Mouse (Mus musculus) heart, adult 2 months (tissue): ENCODE data around the gene Aif1. TPM values are rescaled to one million over a fixed set of nuclear protein-coding genes. Genes with fewer than 3 reads are reported as not detected.

Source experiments
- DNase-seq, 2 experiments: peaks; one replicate each; pipeline ENCODE4 v3.0.0; 2021
- H3K27ac ChIP-seq: fragments of 200-600 bp; 2 replicates; pipeline ENCODE4 v1.8.1; 2022
- H3K27me3 ChIP-seq: fragments of 200-500 bp; 2 replicates; pipeline ENCODE4 v1.6.1; 2012; ENCODE audit warnings: mild to moderate bottlenecking, low read length, inconsistent platforms, mixed read lengths; ENCODE audit not compliant: control insufficient read depth, insufficient read depth
- H3K36me3 ChIP-seq: fragments of 200-500 bp; 2 replicates; pipeline ENCODE4 v1.6.1; 2012; ENCODE audit warnings: low read length, inconsistent platforms; ENCODE audit not compliant: control insufficient read depth, insufficient read depth
- H3K4me1 ChIP-seq: fragments of 200-500 bp; 2 replicates; pipeline ENCODE4 v1.6.1; 2011; ENCODE audit warnings: low read length; ENCODE audit not compliant: control insufficient read depth, insufficient read depth
- H3K4me3 ChIP-seq: fragments of 200-600 bp; 2 replicates; pipeline ENCODE4 v1.8.1; 2022
- H3K79me2 ChIP-seq: fragments of 200-500 bp; replicated peaks from 2 replicates; pipeline ENCODE4 v1.6.1; 2012; ENCODE audit warnings: mild to moderate bottlenecking, inconsistent platforms, low read length, moderate library complexity, mixed read lengths; ENCODE audit not compliant: control insufficient read depth, insufficient read depth
- H3K9ac ChIP-seq: fragments of 200-500 bp; 2 replicates; pipeline ENCODE4 v1.6.1; 2012; ENCODE audit warnings: low read depth, mild to moderate bottlenecking, control low read depth, inconsistent platforms, low read length, mixed read lengths
- CTCF ChIP-seq: fragments of 200-600 bp; IDR thresholded peaks from 2 replicates; pipeline ENCODE4 v1.8.1; 2022; ENCODE audit warnings: antibody characterized with exemption, mild to moderate bottlenecking, moderate library complexity
- EP300 ChIP-seq: fragments of 200-500 bp; IDR thresholded peaks from 2 replicates; pipeline ENCODE4 v1.6.1; 2011; ENCODE audit warnings: low read depth, low read length, control low read depth; ENCODE audit not compliant: insufficient read depth
- POLR2A ChIP-seq: fragments of 200-500 bp; IDR thresholded peaks from 2 replicates; pipeline ENCODE4 v1.6.1; 2011; ENCODE audit warnings: mild to moderate bottlenecking, low read depth, low read length, control low read depth; ENCODE audit not compliant: insufficient read depth
- WGBS: fragments of 180-500 bp; shearing (Covaris S2); methylation state at CpG from one replicate; pipeline ENCODE4 v1.1.7; 2018; 5-methylcytosine and 5-hydroxymethylcytosine counted together
- intact Hi-C: fragments of 180-260 bp; cut with DNase I; formaldehyde crosslinking; loops from one replicate; pipeline ENCODE4 v1.15.1; 2025
- polyA plus RNA-seq: library from polyadenylated mRNA; depleted of rRNA; stranded (reverse); fragments of >200 nt; gene quantifications from 2 replicates; pipeline ENCODE4 v1.2.3, GENCODE M21; 2012
- total RNA-seq, 2 experiments: library from RNA; stranded (reverse); gene quantifications; 2 replicates each; pipeline ENCODE4 v1.2.3; 2021

Gene Aif1
- total and polyA plus RNA-seq, 3 experiments: 1.5 to 3.9 (median 2.9) TPM

DNA sequence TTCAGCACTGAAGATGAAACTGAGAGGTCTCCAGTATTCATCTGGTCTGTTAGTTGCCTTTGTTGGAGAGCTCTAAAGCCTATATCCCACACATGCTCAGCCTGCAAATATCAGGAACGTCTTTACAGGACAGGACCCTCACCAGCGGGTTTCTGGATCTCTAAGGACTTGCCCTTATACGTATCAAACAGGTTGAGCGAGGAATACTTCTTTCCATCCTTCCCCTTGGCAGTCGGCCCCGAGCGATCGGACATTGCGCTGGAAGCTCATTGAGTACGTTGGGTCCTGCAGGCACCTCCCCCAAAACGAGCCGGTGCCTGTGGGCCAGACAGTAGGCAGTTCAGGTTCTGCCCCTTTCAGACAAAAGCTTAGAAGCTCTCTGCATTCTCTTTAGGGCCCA, 13.1 kb downstream of the Aif1 start:
- WGBS: 4% methylated on average over 12 of the region's 12 CpGs
- intact Hi-C loops: loop anchor here (2.0 to 5.0 kb wide), 2 partner anchors 26 to 35 kb away; partner anchors contain the start of gene D17H6S53E
- H3K27ac ChIP-seq: 0 out of 2 replicates have a peak overlapping the region, but pooled peaks have one; percentile 0

DNA sequence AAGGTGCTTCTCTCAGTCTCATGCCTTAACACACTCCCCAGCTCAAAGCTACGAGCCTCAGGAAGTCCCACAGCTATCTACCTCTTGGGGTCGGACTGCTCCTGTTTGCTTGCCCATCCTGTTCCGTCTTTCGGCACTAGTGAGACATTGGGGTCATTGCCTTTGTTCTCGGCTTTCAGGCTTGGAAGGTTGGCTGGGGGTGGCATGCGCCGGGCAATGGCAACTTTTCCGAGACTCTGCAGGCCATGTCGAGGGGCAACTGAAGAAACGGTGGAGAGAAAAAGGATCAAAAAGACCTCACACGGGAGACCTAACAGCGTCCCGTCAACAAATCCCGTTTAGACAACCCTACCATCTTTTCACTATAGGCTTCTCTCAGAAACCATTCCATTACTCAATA, 13.7 kb downstream of the Aif1 start:
- peaks cover 18% of the 10 kb centered on the region for H3K36me3 ChIP-seq
- intact Hi-C loops: loop anchor here (2.0 to 5.0 kb wide), 2 partner anchors 25 to 35 kb away; partner anchors contain the start of gene D17H6S53E
- no peak for TF ChIP-seq POLR2A
- TF ChIP-seq CTCF: no peak
- TF ChIP-seq EP300: no peak
- no peak overlapping the region; the same call in 1 of the 2 replicates for H3K4me3 ChIP-seq
- 39% methylated on average over 14 of the region's 14 CpGs for WGBS
- peaks cover 9% of the 10 kb centered on the region; the same call in 1 of the 2 replicates for H3K79me2 ChIP-seq
- H3K9ac ChIP-seq: peak overlapping the region; percentile 5; the same call in 1 of the 2 replicates
- no peak for DNase-seq
- peaks cover 14% of the 10 kb centered on the region for H3K4me1 ChIP-seq
- H3K27ac ChIP-seq: 0 out of 2 replicates have a peak overlapping the region, but pooled peaks have one; percentile 7
- H3K27me3 ChIP-seq: no peaks in the 10 kb centered on the region

More for the DNA sequence above, 13.1 kb downstream of the Aif1 start:
- TF ChIP-seq POLR2A (no peak), EP300 (no peak), CTCF (no peak)
- peaks cover 9% of the 10 kb centered on the region; the same call in 1 of the 2 replicates for H3K79me2 ChIP-seq
- H3K27me3 ChIP-seq: no peaks in the 10 kb centered on the region
- H3K36me3 ChIP-seq: peaks cover 18% of the 10 kb centered on the region
- peak in 1 of 2 experiments; percentile 61 for DNase-seq
- peaks cover 14% of the 10 kb centered on the region for H3K4me1 ChIP-seq
- peak overlapping the region; percentile 51 for H3K9ac ChIP-seq
- peak overlapping the region; percentile 91 for H3K4me3 ChIP-seq

DNA sequence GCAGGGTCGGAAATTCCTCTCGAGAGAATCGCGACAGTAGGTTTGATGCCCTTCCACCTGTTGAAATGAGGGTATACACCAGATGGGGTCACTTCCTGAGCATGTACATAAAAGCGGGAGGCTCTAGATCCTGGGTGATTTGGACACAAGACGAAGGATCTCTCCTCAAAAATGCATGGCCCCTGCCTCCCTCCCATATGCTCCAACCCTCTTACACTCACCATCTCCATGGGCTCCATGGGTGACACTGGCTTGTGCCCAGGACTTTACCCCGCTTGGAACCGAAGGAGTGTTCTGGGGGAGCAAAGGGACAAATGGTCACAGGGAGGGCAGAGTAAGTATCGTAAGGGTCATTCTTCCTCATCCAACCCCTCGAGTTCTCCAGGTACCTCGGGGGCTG, 14.4 kb downstream of the Aif1 start:
- Histone ChIP-seq H3K4me1 (peaks cover 14% of the 10 kb centered on the region), H3K9ac (peak overlapping the region; percentile 5; the same call in 1 of the 2 replicates), H3K36me3 (peaks cover 18% of the 10 kb centered on the region), H3K27me3 (no peaks in the 10 kb centered on the region), H3K79me2 (peaks cover 9% of the 10 kb centered on the region; the same call in 1 of the 2 replicates), H3K27ac (no peak overlapping the region), H3K4me3 (no peak overlapping the region)
- no peak for DNase-seq
- intact Hi-C loops: loop anchor here (5.0 kb wide), 1 partner anchor 34 kb away; the partner anchor contains the start of gene D17H6S53E
- TF ChIP-seq POLR2A: no peak
- TF ChIP-seq CTCF: no peak
- TF ChIP-seq EP300: no peak
- 47% methylated on average over 11 of the region's 11 CpGs for WGBS

DNA sequence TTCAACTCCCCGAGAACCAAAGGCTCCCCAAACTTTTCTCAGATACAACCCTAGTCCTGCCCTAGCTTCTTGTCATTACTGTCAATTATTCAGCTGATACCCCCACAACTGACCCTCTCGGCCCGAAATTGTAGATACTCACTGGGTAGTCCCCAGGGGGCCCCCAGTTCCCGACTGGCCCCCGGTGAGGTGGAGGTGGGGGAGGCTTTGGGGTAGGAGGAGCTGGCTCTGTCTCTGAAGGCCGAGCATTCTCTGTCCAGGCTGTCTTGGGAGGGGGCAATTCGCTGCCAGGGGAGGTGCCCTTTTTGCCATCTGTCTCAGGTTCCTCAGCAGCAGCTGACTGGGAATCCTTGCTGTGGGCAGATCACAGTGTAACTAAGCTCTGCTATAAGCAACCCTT, 16.2 kb downstream of the Aif1 start:
- Histone ChIP-seq H3K9ac (no peak overlapping the region), H3K4me3 (no peak overlapping the region), H3K27me3 (no peaks in the 10 kb centered on the region), H3K4me1 (peaks cover 12% of the 10 kb centered on the region), H3K27ac (no peak overlapping the region), H3K79me2 (peaks cover 9% of the 10 kb centered on the region; the same call in 1 of the 2 replicates), H3K36me3 (peaks cover 14% of the 10 kb centered on the region)
- WGBS: 71% methylated on average over 7 of the region's 7 CpGs
- TF ChIP-seq POLR2A: no peak
- TF ChIP-seq EP300: no peak
- TF ChIP-seq CTCF: no peak
- no peak for DNase-seq
- intact Hi-C loops: loop anchor here (5.0 kb wide), 1 partner anchor 32 kb away; the partner anchor contains the start of gene D17H6S53E

DNA sequence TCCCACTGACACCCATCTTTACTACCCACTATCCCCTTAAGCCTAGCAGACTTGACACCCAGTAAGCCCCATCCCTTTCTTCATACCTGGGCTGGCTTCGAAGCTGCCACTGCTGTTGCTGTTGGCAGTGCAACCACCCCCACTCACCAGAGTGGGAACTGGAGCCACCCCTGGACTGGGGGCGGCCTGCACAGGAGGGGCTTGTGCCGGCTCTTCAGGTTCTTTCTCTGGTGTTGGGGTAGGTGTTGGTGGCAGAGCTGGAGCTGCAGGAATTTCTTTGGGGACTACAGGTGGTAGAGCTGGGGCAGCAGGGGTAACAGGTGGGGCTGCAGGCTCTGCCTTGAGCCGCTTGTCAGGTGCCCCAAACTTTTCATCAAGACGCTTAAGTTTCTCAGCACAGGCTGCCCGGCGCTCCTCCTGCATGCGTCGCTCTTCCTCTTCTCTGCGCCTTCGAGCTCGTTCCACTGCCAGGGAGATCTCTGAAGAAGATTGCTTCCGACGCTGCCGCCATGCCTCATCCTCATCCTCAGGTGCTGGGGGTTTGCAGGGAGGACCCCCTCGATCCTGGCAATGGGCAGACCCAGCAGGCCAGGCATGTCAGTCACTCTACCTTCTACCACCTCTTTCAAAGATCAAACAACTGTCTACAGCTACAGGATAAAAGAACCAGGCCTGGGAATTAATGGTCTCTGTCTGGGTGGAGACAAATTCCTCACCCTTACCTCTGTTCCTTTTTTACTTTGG, 16.8 kb downstream of the Aif1 start:
- Histone ChIP-seq H3K27me3 (no peaks in the 10 kb centered on the region), H3K79me2 (peaks cover 9% of the 10 kb centered on the region; the same call in 1 of the 2 replicates), H3K9ac (no peak overlapping the region), H3K4me3 (no peak overlapping the region), H3K36me3 (peaks cover 14% of the 10 kb centered on the region), H3K27ac (no peak overlapping the region), H3K4me1 (peaks cover 12% of the 10 kb centered on the region)
- no peak for TF ChIP-seq EP300
- no peak for TF ChIP-seq CTCF
- intact Hi-C loops: no loop called here
- no peak for DNase-seq
- WGBS: 88% methylated on average over 16 of the region's 16 CpGs
